Mouse (Mus musculus): ENCODE measurements around the gene Anapc15.

DNA sequence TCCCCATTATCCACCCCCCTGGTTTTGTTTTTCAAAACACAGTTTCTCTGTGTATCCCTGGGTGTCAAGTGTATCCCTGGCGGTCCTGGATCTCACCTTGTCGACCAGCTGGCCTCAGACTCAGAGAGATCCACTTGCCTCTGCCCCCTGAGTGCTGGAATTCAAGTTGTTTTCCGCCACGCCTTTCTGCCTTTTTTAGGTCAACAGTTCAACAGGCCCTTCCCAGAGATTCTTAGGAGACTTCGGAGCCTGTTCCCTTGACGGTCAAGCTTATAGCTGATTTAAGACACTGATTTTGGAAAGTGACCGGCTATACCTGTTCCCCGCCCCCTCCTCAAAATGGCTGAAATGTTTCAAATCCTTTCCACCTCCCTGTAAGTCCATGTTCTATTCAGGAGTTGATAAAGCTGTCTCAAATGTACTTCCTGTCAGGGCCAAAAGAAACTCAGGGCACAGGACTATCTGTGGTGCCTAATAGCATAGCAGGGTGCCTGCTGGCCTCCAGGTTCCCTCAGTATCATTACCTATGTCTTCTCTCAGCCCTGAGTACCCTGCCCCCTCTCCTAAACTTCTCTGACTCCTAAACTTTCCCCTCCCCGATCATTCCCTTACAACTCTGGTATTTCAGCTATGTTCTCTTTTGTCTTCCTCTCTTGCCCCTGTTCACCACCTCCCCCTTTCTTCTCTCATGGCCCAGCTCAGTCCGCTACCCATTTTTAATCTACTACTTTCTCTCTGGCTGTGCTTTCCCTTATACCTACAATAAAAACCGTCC, 3.2 kb downstream of the Anapc15 start:
- no peak for TF ChIP-seq GATA1 (IDR thresholded peaks at IDR 0.05; ENCODE audit: borderline replicate concordance, low read length)
- no peak for TF ChIP-seq FLI1 (IDR thresholded peaks at IDR 0.05; ENCODE audit: low read length)
